Comparison of ENCODE assay signal across 8 mouse cellular contexts in the genomic region with DNA sequence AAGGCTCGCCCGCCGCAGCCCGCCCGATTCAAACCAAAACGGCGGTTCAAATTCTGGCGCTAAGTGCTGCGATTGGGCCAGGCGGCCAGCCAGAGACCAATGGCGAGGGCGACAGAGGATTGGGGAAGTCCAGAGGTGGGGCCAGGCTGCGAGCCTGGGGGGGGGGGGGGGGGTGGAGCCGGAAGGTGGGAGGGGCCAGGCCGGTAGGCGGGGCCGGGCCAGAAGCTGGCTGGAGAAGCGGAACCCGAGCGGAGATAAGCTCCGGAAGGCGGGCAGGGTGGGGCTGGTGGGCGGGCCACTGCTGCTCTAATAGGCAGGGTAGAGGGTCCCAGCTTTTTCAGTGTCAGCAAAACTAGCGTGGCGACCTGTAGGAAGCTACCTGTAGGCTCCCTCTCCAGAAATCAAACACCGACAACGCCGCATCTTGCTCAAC. TPM values are rescaled to one million over a fixed set of nuclear protein-coding genes. Genes with fewer than 3 reads are reported as not detected.
DNase-seq lines count a peak whose midpoint lies in the region; ATAC-seq and TF ChIP-seq lines count a peak whose summit lies in the region.

No protein-coding gene starts in this region.

- peak; percentile 95 for DNase-seq in adrenal gland, postnatal 14 days
- DNase-seq in embryonic facial prominence, embryonic 10.5 days (ENCODE audit: low spot score): peak; percentile 98
- peak; percentile 94 for DNase-seq in left cerebral cortex, postnatal 4 days
- DNase-seq in midbrain, embryonic 11.5 days (ENCODE audit: low spot score, missing footprints): peak; percentile 99
- DNase-seq in right cerebral cortex, postnatal 4 days: peak; percentile 86
- DNase-seq in yolk sac, embryonic 10.5 days (ENCODE audit: low spot score): peak; percentile 99

- no peaks in the 10 kb centered on the region for H3K27me3 ChIP-seq in embryonic facial prominence, embryonic 10.5 days (replicated peaks; ENCODE audit: low read depth, poor library complexity, severe bottlenecking)
- no peaks in the 10 kb centered on the region for H3K27me3 ChIP-seq in intestine, postnatal 0 days (replicated peaks; ENCODE audit: control insufficient read depth, insufficient read depth, low read length)
- no peaks in the 10 kb centered on the region for H3K27me3 ChIP-seq in midbrain, embryonic 11.5 days (ENCODE audit: control insufficient read depth, insufficient read depth, low read length)

- no peaks in the 10 kb centered on the region for H3K9me3 ChIP-seq in embryonic facial prominence, embryonic 10.5 days
- no peaks in the 10 kb centered on the region for H3K9me3 ChIP-seq in intestine, postnatal 0 days (ENCODE audit: control insufficient read depth)
- no peaks in the 10 kb centered on the region for H3K9me3 ChIP-seq in midbrain, embryonic 11.5 days (ENCODE audit: control insufficient read depth, low read length)

- H3K4me1 ChIP-seq in embryonic facial prominence, embryonic 10.5 days: peaks cover 32% of the 10 kb centered on the region
- peaks cover 3% of the 10 kb centered on the region; the same call in 1 of the 2 replicates for H3K4me1 ChIP-seq in intestine, postnatal 0 days (replicated peaks; ENCODE audit: control insufficient read depth, insufficient read depth, low read length)
- peaks cover 6% of the 10 kb centered on the region; the same call in 1 of the 2 replicates for H3K4me1 ChIP-seq in midbrain, embryonic 11.5 days (ENCODE audit: control insufficient read depth, insufficient read depth, low read length)

- peak overlapping the region; percentile 99 for H3K27ac ChIP-seq in embryonic facial prominence, embryonic 10.5 days (replicated peaks)
- peak overlapping the region; percentile 71; the same call in 1 of the 2 replicates for H3K27ac ChIP-seq in intestine, postnatal 0 days (ENCODE audit: low read depth, low read length)
- no peak overlapping the region for H3K27ac ChIP-seq in midbrain, embryonic 11.5 days (ENCODE audit: low read depth, low read length)

- peak overlapping the region; percentile 83 for H3K4me2 ChIP-seq in intestine, postnatal 0 days (replicated peaks; ENCODE audit: low read depth)
- peak overlapping the region; percentile 58 for H3K4me2 ChIP-seq in midbrain, embryonic 11.5 days

- H3K36me3 ChIP-seq in embryonic facial prominence, embryonic 10.5 days (replicated peaks): peaks cover 20% of the 10 kb centered on the region
- H3K36me3 ChIP-seq in intestine, postnatal 0 days (ENCODE audit: control insufficient read depth, insufficient read depth): no peaks in the 10 kb centered on the region
- no peaks in the 10 kb centered on the region for H3K36me3 ChIP-seq in midbrain, embryonic 11.5 days (ENCODE audit: control insufficient read depth, insufficient read depth, low read length)

- peak overlapping the region; percentile 71 for H3K9ac ChIP-seq in intestine, postnatal 0 days (ENCODE audit: low read depth, low read length)
- H3K9ac ChIP-seq in midbrain, embryonic 11.5 days (ENCODE audit: low read length): peak overlapping the region; percentile 97

- H3K4me3 ChIP-seq in embryonic facial prominence, embryonic 10.5 days: peak overlapping the region; percentile 97
- peak overlapping the region; percentile 94 for H3K4me3 ChIP-seq in intestine, postnatal 0 days (ENCODE audit: low read depth, low read length)
- peak overlapping the region; percentile 95 for H3K4me3 ChIP-seq in midbrain, embryonic 11.5 days (ENCODE audit: low read depth, low read length)

- ATAC-seq in granulocyte monocyte progenitor cell, adult 5-6 weeks (replicated peaks; ENCODE audit: poor library complexity, severe bottlenecking): peak; percentile 85
- ATAC-seq in intestine, postnatal 0 days: peak; percentile 98
- peak; percentile 98 for ATAC-seq in midbrain, embryonic 11.5 days (ENCODE audit: low FRiP score)

- TF ChIP-seq CTCF in intestine, postnatal 0 days (IDR thresholded peaks at IDR 0.05; ENCODE audit: low read depth): no peak

- intact Hi-C loops in left cerebral cortex, postnatal 4 days (cut with DNase I): no loop called here

- under 1% methylated on average over 28 of the region's 28 CpGs for WGBS in embryonic facial prominence, embryonic 10.5 days
- 0% methylated on average over 27 of the region's 28 CpGs for WGBS in intestine, postnatal 0 days
- WGBS in midbrain, embryonic 11.5 days: under 1% methylated on average over 22 of the region's 28 CpGs

RNA-seq across cellular contexts. Expression of a gene that starts 0.3 kb away (rescaled TPM):
- 36.7 and 47.4 TPM in 2 replicates for total RNA-seq in adrenal gland, postnatal 14 days (2021)
- 45.7 and 46.9 TPM in 2 replicates for polyA plus RNA-seq in embryonic facial prominence, embryonic 10.5 days (2016; fragmentation: Nextera tagmentation; extraction: Ambion mirVana)
- 154 and 199 TPM in 2 replicates for total RNA-seq in granulocyte monocyte progenitor cell, adult 5-6 weeks (2014; fragmentation: Nextera tagmentation)
- 269 and 306 TPM in 2 replicates for total RNA-seq in granulocyte monocyte progenitor cell, adult 5-6 weeks (2017)
- polyA plus RNA-seq in intestine, postnatal 0 days (2015; fragmentation: Nextera tagmentation; extraction: Ambion mirVana): 8.7 and 9.0 TPM in 2 replicates
- 10 to 100 TPM; 15.8 to 16.5 TPM for total RNA-seq in left cerebral cortex, postnatal 4 days (2021)
- 62.2 and 64.4 TPM in 2 replicates for polyA plus RNA-seq in midbrain, embryonic 11.5 days (2014; fragmentation: Nextera tagmentation; extraction: Ambion mirVana)
